Mouse (Mus musculus) forebrain, embryonic 13.5 days (tissue): ENCODE data around the gene Gm3285. TPM values are rescaled to one million over a fixed set of nuclear protein-coding genes. Genes with fewer than 3 reads are reported as not detected.

Experiments
- ATAC-seq: fragments of 200-750 bp; cut with Nextera tagmentation; 2 replicates; pipeline ENCODE4 v1.8.0; 2017
- H3K27ac ChIP-seq: fragments of 300-500 bp; sonication (generic); 2 replicates; pipeline ENCODE4 v1.5.1; 2015; ENCODE audit warnings: inconsistent platforms, mild to moderate bottlenecking, moderate library complexity
- H3K27me3 ChIP-seq: fragments of 300-500 bp; sonication (generic); 2 replicates; pipeline ENCODE4 v1.6.1; 2015; ENCODE audit warnings: mild to moderate bottlenecking, inconsistent platforms
- H3K36me3 ChIP-seq: fragments of 300-500 bp; sonication (generic); 2 replicates; pipeline ENCODE4 v1.6.1; 2015; ENCODE audit warnings: mild to moderate bottlenecking, inconsistent platforms; ENCODE audit not compliant: poor library complexity, severe bottlenecking
- H3K4me1 ChIP-seq: fragments of 300-500 bp; sonication (generic); 2 replicates; pipeline ENCODE4 v1.6.1; 2015; ENCODE audit warnings: inconsistent platforms
- H3K4me2 ChIP-seq: fragments of 300-500 bp; sonication (generic); 2 replicates; pipeline ENCODE4 v1.6.1; 2015; ENCODE audit warnings: inconsistent platforms, mild to moderate bottlenecking, moderate library complexity
- H3K4me3 ChIP-seq: fragments of 300-500 bp; sonication (generic); 2 replicates; pipeline ENCODE4 v1.5.1; 2015; ENCODE audit warnings: mild to moderate bottlenecking, inconsistent platforms
- H3K9ac ChIP-seq: fragments of 300-500 bp; sonication (generic); 2 replicates; pipeline ENCODE4 v1.6.1; 2015; ENCODE audit warnings: mild to moderate bottlenecking, inconsistent platforms
- H3K9me3 ChIP-seq: fragments of 300-500 bp; sonication (generic); replicated peaks from 2 replicates; pipeline ENCODE4 v1.6.1; 2016; ENCODE audit warnings: inconsistent platforms
- WGBS: fragments of 180-500 bp; shearing (Covaris S2); methylation state at CpG from one replicate; pipeline ENCODE4 v1.1.7; 2015; 5-methylcytosine and 5-hydroxymethylcytosine counted together
- polyA plus RNA-seq: library from polyadenylated mRNA; unstranded; fragments of >200 nt; fragmentation: Nextera tagmentation; extraction: Ambion mirVana; gene quantifications from 2 replicates; pipeline ENCODE4 v1.2.1, GENCODE M21; 2015

Gene Gm3285
- polyA plus RNA-seq, 1 experiment from 2014 or later, result not detected

DNA sequence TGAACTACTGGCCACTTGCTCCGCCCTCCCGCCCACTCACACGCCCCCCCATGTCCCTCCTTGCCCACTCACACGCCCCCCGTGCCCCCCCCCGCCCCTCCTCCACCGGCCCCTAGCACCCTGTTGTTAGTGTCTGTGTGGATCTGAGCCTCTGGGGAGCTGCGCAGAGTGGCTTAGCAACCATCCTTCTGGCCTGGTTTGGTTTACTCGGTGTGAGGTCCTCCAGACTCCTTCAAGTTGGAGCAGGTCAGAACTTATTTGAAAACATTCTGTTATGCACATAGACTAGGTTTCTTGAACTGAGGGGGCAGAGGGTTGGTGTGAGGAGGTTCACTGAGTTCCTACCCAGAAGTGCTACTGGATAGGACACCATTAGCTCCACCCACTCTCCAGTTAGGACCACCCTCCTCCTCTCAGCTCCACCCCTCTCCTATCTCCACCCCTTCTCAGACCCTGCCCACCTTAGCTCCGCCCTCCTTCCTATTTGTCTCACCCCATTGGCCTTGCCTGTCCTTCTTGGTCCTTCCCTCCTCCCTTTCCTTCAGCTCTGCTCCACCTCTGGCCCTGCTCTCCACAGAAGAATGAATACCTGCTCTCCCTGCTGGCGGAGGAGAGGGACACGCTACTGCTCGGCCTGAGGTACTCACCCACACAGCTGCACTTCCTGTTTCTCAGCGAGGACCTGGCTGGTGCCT lies 2.4 kb downstream of the Gm3285 start:
- H3K9me3 ChIP-seq, result no peaks in the 10 kb centered on the region
- peak overlapping the region; percentile 17; the same call in 1 of the 2 replicates for H3K4me3 ChIP-seq
- H3K4me1 ChIP-seq, result 0 out of 2 replicates have a peak, but pooled peaks cover 5% of the 10 kb centered on the region
- ATAC-seq, result peak; percentile 53; the same call in 1 of the 2 replicates
- H3K27ac ChIP-seq, result no peak overlapping the region
- peak overlapping the region; percentile 44 for H3K4me2 ChIP-seq
- 38% methylated on average over 14 of the region's 14 CpGs for WGBS
- H3K9ac ChIP-seq, result peak overlapping the region; percentile 27; the same call in 1 of the 2 replicates
- H3K27me3 ChIP-seq, result no peaks in the 10 kb centered on the region; the same call in 1 of the 2 replicates
- no peaks in the 10 kb centered on the region for H3K36me3 ChIP-seq

DNA sequence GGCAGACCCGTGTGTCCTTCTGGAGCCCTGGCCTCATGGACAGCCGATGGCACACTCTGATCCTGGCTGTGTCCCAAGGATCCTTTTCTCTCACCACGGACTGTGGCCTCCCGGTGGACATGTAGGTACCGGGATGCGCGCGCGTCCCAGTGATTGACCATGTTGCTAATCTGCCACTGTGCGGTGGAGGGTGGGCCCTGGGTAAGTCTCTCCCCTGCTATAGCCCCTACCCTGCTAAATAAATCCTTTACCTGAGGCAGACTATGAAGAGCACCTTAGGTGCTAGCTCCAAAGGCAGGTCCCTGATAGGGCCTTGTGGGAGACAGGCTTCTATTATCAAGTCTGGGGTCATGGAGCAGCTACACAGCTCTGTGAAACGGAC lies 3.0 kb downstream of the Gm3285 start:
- Histone ChIP-seq H3K9me3 (no peaks in the 10 kb centered on the region), H3K36me3 (no peaks in the 10 kb centered on the region), H3K4me1 (0 out of 2 replicates have a peak, but pooled peaks cover 5% of the 10 kb centered on the region), H3K27ac (no peak overlapping the region), H3K27me3 (no peaks in the 10 kb centered on the region; the same call in 1 of the 2 replicates), H3K9ac (peak overlapping the region; percentile 27; the same call in 1 of the 2 replicates), H3K4me2 (peak overlapping the region; percentile 44), H3K4me3 (peak overlapping the region; percentile 17; the same call in 1 of the 2 replicates)
- 40% methylated on average over 11 of the region's 11 CpGs for WGBS
- ATAC-seq, result no peak

DNA sequence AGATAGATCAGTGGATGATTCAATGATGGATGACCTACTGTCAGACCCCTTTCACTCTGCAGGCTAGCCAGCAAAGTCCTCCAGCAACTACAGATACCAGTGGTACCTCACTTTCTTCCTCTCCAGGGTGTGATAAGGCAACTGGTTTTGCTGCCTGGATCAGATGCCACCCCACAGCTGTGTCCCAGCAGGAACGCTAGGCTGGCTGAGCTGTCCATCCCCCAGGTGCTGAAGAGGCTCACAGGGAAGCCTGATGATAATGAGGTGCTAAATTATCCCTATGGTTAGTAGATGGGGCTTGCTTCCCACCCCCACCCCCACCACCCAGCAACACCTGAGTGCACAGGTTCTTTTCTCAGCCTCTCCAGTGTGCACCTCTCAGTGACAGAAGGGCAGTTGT lies 5.8 kb downstream of the Gm3285 start:
- ATAC-seq, result no peak
- 47% methylated on average over 1 of the region's 1 CpGs for WGBS

DNA sequence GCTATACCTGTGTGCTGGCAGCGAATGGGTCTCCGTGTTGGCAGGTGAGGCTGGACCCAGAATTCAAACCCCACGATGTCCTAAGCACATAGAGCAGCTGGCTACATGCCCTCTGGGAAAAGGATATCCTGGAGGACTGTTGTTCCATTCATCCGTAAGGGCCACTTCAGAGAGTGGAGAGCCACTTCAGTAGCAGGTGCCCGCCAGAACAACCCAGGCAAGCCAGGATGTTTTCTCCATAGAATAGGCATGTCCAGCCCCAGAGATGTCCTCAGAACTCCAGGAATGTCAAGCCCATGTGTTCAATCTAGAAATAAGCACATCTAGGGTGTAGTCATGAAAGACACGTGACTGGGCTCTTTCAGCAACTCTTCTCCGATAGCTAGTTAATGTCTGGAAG lies 7.9 kb downstream of the Gm3285 start:
- 86% methylated on average over 7 of the region's 7 CpGs for WGBS
- no peaks in the 10 kb centered on the region for H3K36me3 ChIP-seq
- ATAC-seq, result no peak

More for the DNA sequence above, 5.8 kb downstream of the Gm3285 start:
- no peak overlapping the region for H3K27ac ChIP-seq
- H3K4me2 ChIP-seq, result no peak overlapping the region
- no peaks in the 10 kb centered on the region for H3K27me3 ChIP-seq
- H3K4me3 ChIP-seq, result no peak overlapping the region
- H3K4me1 ChIP-seq, result 0 out of 2 replicates have a peak, but pooled peaks cover 5% of the 10 kb centered on the region
- no peak overlapping the region for H3K9ac ChIP-seq
- no peaks in the 10 kb centered on the region for H3K36me3 ChIP-seq
- no peaks in the 10 kb centered on the region for H3K9me3 ChIP-seq

DNA sequence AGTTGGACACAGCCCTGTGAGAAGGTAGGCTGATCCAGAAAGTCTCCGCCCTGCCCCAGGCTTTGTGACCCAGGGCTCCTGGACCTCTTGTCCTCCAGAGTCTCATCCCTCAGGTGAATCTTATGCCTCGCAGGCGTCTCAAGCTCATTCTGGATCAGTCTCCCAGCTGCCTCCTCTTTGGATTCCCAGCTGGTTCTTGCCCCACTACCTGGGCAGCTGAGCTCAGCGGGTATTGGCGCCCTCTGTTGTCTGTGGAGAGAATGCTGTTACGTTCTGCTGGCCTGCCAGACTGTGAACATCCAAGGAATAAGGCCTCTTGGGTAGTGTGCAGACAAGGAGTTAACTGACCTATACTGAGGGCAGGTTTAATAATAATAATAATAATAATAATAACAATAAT lies 17.2 kb downstream of the Gm3285 start:
- Histone ChIP-seq H3K9me3 (no peaks in the 10 kb centered on the region), H3K4me2 (no peak overlapping the region), H3K4me3 (no peak overlapping the region), H3K27ac (no peak overlapping the region), H3K4me1 (peaks cover 5% of the 10 kb centered on the region; the same call in 1 of the 2 replicates), H3K9ac (no peak overlapping the region), H3K36me3 (no peaks in the 10 kb centered on the region), H3K27me3 (no peaks in the 10 kb centered on the region)
- no peak for ATAC-seq
- WGBS, result 57% methylated on average over 6 of the region's 6 CpGs

More for the DNA sequence above, 7.9 kb downstream of the Gm3285 start:
- H3K4me1 ChIP-seq, result 0 out of 2 replicates have a peak, but pooled peaks cover 3% of the 10 kb centered on the region
- H3K27me3 ChIP-seq, result no peaks in the 10 kb centered on the region
- H3K9ac ChIP-seq, result no peak overlapping the region
- H3K9me3 ChIP-seq, result no peaks in the 10 kb centered on the region
- H3K4me3 ChIP-seq, result no peak overlapping the region
- H3K4me2 ChIP-seq, result no peak overlapping the region
- H3K27ac ChIP-seq, result no peak overlapping the region

DNA sequence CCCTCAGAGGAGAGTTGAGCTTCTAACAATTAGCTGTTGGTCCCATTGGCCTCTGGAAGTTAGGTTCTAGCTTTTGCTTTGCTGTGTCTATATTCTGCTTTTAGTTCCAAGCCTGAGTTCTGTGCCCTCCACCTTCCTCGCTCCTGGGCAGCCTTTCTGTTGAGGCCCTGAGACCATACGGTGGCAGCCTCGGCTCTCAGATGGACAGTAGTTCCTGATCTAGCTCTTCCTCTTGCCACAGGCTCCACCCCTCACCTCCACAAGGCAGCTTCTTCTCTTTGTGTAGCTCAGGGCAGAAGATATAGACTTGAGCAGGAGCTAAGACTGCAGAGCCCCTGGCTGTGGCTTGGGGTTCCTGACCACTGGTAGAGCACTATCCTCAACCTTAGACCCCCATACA lies 18.5 kb downstream of the Gm3285 start:
- no peak for ATAC-seq
- Histone ChIP-seq H3K36me3 (no peaks in the 10 kb centered on the region), H3K4me3 (no peak overlapping the region), H3K27ac (no peak overlapping the region), H3K9ac (no peak overlapping the region), H3K4me1 (peaks cover 5% of the 10 kb centered on the region; the same call in 1 of the 2 replicates), H3K4me2 (no peak overlapping the region), H3K27me3 (no peaks in the 10 kb centered on the region), H3K9me3 (no peaks in the 10 kb centered on the region)
- WGBS, result 87% methylated on average over 3 of the region's 3 CpGs

DNA sequence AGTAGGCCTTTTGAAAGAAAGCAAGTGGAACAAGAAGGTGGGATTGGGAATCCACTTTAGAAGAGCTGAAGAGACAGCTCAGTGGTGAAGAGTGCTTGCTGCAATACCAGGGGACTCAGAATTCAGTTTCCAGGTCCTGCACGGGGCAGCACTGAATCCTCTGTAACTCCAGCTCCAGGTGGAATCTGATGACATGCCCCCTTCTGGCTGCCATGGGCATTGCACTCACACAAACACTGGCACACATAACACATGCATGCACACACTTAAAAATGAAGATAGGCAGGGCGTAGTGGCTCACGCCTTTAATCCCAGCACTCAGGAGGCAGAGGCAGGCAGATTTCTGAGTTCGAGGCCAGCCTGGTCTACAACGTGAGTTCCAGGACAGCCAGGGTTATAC lies 20.8 kb downstream of the Gm3285 start:
- no peak overlapping the region for H3K9ac ChIP-seq
- no peak overlapping the region for H3K27ac ChIP-seq
- no peaks in the 10 kb centered on the region for H3K36me3 ChIP-seq
- no peak for ATAC-seq
- H3K4me3 ChIP-seq, result no peak overlapping the region
- no peak overlapping the region for H3K4me2 ChIP-seq
- no peaks in the 10 kb centered on the region for H3K27me3 ChIP-seq
- WGBS, result 87% methylated on average over 5 of the region's 5 CpGs
- H3K4me1 ChIP-seq, result no peaks in the 10 kb centered on the region
- H3K9me3 ChIP-seq, result no peaks in the 10 kb centered on the region

DNA sequence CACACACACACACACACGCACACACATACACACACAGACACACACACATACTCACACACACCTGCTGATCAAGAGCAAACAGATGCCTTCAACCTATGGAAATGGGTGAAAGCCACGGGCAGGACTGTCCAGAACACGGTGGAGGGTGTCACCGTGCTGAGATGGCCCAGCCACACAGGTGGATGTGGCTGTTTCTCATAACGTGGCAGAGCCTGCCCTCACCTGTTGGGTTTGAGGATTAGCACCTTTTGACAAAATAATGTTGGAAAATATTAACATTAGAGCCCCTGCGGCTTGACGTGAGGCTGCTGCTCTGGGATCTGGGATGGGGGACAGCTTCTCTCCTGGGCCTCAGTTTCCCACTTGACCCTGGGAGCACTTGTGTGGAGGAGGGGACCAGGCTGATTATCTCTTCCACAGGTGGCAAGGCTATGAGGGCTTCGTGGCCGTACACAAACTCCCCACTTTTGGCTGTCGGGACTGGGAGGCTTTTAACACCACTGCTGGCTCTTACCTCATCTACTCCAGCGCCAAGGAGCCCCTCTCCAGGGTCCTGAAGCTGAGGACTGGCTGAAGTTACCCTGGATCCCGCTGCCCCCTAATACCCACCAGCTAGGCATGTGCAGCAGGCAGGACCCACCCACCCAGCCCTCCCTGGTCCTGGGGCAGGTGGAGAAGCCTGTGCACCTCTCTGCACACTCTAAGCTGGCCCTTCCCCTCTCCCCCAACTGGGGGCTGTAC lies 24.4 kb downstream of the Gm3285 start:
- Histone ChIP-seq H3K27ac (no peak overlapping the region), H3K36me3 (no peaks in the 10 kb centered on the region), H3K27me3 (no peaks in the 10 kb centered on the region), H3K4me2 (no peak overlapping the region), H3K9me3 (peaks cover 6% of the 10 kb centered on the region; the same call in 1 of the 2 replicates), H3K4me3 (no peak overlapping the region), H3K9ac (no peak overlapping the region), H3K4me1 (no peaks in the 10 kb centered on the region)
- no peak for ATAC-seq
- 57% methylated on average over 12 of the region's 12 CpGs for WGBS

DNA sequence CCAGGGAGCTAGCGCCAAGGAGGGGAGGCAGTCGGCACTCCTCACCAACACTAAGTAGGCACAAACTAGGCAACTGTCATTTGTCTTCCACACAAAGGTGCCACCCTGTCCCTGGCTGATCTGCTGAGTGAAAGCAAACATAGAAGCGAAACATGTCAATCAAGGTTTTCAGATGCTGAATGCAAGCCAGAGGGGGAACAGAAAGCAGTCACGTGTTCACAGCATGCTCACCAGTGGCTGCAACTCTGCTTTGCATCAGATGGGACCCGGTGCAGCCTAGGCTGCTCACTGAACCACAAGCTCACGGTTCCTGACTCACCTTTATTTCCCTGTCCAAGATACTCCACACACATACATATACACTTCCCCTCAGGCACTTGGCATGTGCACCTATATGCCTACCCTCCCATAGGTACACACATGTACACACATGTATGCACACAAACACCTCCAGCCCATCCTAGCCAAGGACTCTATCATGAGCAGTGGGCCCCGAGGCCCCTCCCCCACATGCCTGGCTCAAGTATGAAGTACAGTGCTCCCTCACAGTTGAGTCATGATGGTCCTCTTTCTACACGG lies 29.3 kb downstream of the Gm3285 start:
- Histone ChIP-seq H3K36me3 (no peaks in the 10 kb centered on the region), H3K4me2 (no peak overlapping the region), H3K4me3 (no peak overlapping the region), H3K27ac (no peak overlapping the region), H3K9me3 (peaks cover 6% of the 10 kb centered on the region; the same call in 1 of the 2 replicates), H3K9ac (no peak overlapping the region), H3K4me1 (no peaks in the 10 kb centered on the region), H3K27me3 (no peaks in the 10 kb centered on the region)
- no peak; the same call in 1 of the 2 replicates for ATAC-seq
- 78% methylated on average over 8 of the region's 8 CpGs for WGBS

DNA sequence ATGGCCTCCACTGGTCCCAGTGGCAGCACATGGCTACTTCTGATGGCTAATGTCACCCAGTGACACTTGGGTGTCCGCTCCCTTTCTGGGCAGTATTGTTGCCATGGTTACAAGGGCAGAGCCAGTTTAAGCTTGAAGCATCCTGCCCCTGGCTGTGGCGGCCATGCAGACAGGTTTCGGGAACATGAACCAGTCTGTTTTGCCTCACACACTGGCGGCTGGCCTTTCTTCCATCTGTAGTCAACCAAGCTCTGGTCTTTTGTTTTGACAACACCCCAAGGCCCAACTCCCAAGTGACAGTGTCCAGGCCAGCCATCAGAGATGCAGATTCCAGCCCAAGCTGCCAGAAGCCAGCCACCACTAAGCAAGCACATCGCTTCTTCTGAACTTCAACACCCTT lies 33.8 kb downstream of the Gm3285 start:
- Histone ChIP-seq H3K4me2 (no peak overlapping the region), H3K9ac (no peak overlapping the region), H3K9me3 (no peaks in the 10 kb centered on the region), H3K4me1 (no peaks in the 10 kb centered on the region), H3K27ac (no peak overlapping the region), H3K4me3 (no peak overlapping the region), H3K36me3 (no peaks in the 10 kb centered on the region), H3K27me3 (0 out of 2 replicates have a peak, but pooled peaks cover under 1% of the 10 kb centered on the region)
- ATAC-seq, result no peak
- WGBS, result 65% methylated on average over 5 of the region's 5 CpGs

DNA sequence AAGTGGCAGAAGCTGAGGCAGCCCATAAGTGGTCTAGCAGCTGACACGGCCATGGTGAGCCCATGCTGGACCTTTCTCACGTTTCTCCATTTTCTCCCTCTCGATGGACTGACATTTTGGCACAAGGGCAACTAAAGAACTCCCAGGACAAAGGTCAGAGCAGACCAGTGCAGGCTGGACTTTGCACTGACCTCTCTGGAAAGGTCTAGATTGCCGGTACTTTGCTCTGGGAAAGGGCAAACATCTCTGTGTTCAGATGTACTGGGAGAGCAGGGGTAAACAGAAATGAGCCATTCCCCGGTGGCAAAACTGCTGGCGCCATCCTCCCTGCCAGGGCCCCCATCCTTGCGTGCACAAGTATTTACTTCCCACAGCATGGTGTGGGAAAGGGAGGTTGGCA lies 38.4 kb downstream of the Gm3285 start:
- H3K4me3 ChIP-seq, result no peak overlapping the region
- no peak overlapping the region for H3K9ac ChIP-seq
- H3K27me3 ChIP-seq, result peaks cover 9% of the 10 kb centered on the region; the same call in 1 of the 2 replicates
- WGBS, result 80% methylated on average over 7 of the region's 7 CpGs
- no peaks in the 10 kb centered on the region for H3K9me3 ChIP-seq
- H3K36me3 ChIP-seq, result no peaks in the 10 kb centered on the region
- 0 out of 2 replicates have a peak, but pooled peaks cover 15% of the 10 kb centered on the region for H3K4me1 ChIP-seq
- no peak overlapping the region for H3K27ac ChIP-seq
- no peak overlapping the region for H3K4me2 ChIP-seq
- no peak for ATAC-seq
